Mouse (Mus musculus) gastrocnemius, adult 2 months (tissue): Measurements from ENCODE around the gene Gtf2i. TPM values are rescaled to one million over a fixed set of nuclear protein-coding genes. Genes with fewer than 3 reads are reported as not detected.

Experiments
- DNase-seq: peaks from one replicate; pipeline ENCODE4 v3.0.0; 2022
- H3K27ac ChIP-seq: fragments of 200-600 bp; 2 replicates; pipeline ENCODE4 v1.8.1; 2022; ENCODE audit warnings: mild to moderate bottlenecking
- H3K4me3 ChIP-seq: fragments of 200-600 bp; 2 replicates; pipeline ENCODE4 v1.8.1; 2022; ENCODE audit warnings: mild to moderate bottlenecking, moderate library complexity
- CTCF ChIP-seq: fragments of 200-600 bp; IDR thresholded peaks from 2 replicates; pipeline ENCODE4 v1.8.1; 2022; ENCODE audit warnings: antibody characterized with exemption, mild to moderate bottlenecking, moderate library complexity
- intact Hi-C: fragments of 180-260 bp; cut with DNase I; formaldehyde crosslinking; loops from one replicate; pipeline ENCODE4 v1.15.1; 2025
- microRNA-seq: library from miRNA; unstranded; fragments of <30 nt; microRNA quantifications from one replicate; pipeline ENCODE4 v1.2.0, GENCODE M21; 2021
- total RNA-seq, 2 experiments: library from RNA; stranded (reverse); gene quantifications; 2 replicates each; pipeline ENCODE4 v1.2.3; 2021

The Gtf2i gene
- total RNA-seq, 2 experiments from 2014 or later = 103 to 122 TPM

DNA sequence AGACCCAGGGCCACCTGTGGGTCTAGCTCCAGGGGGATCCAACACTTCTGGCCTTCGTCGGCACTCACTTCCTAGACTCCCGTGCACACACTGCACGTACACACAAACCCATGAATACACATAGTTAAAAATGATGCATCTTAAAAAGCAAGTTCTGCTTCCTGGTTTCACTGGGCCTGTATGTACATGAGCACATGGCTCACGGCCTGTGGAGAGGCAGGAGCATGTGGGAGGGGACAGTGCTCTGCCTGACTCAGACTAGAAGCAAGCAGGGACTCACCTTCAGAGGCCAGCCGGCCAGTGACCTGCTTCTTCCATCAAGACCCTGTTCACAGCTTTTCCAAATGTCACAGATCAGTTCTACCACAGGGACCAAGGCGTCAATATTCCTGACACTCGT, 120.9 kb downstream of the Gtf2i start:
- Histone ChIP-seq H3K27ac (no peak overlapping the region), H3K4me3 (no peak overlapping the region)
- intact Hi-C loops = no loop called here
- no peak for TF ChIP-seq CTCF
- DNase-seq = no peak

DNA sequence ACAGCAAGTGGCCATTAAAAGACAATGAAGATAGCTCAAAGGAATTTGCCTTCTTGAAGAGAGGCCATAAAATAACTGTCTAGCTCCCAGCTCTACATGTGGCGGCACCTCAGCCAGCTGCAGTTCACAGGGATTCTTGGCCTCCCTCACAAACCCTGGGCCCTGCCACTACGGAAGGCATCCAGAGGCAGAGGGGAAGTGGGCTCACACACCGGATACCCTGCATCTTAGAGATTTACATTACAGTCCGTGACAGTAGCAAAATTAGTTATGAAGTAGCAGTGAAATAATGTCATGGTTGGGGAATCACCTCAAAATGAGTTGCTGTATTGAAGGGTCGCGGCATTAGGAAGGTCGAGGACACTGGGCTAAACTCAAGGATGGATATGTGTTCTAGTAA, 126.0 kb downstream of the Gtf2i start:
- TF ChIP-seq CTCF = no peak
- Histone ChIP-seq H3K4me3 (no peak overlapping the region), H3K27ac (no peak overlapping the region)
- DNase-seq = no peak
- intact Hi-C loops = loop anchor here (5.0 kb wide), 1 partner anchor 44 kb away; no protein-coding TSS in a partner anchor

Small RNA genes within 50 kb of the gene (microRNA-seq; reads per million reads assigned to microRNA genes)
- not detected for gene Mir3965

Other genes starting within 250 kb of the Gtf2i start
- gene Castor2, start 215.0 kb downstream of the Gtf2i start, total RNA-seq = 10 to 100 TPM; 34.8 to 47.1 TPM
- 10 to 100 TPM; 24.1 to 25.1 TPM for gene Rcc1l, start 138.0 kb downstream of the Gtf2i start, total RNA-seq
- gene Gtf2ird2, start 130.7 kb downstream of the Gtf2i start, total RNA-seq = 1 to 10 TPM; 6.1 to 6.4 TPM
- 1 to 10 TPM; 1.0 to 3.8 TPM for gene Ncf1, start 85.1 kb downstream of the Gtf2i start, total RNA-seq
- gene Gtf2ird1, start 142.0 kb upstream of the Gtf2i start, total RNA-seq = 10 to 100 TPM; 14.6 to 21.5 TPM
- gene Clip2, start 237.7 kb upstream of the Gtf2i start, total RNA-seq = 1 to 10 TPM; 3.0 to 4.2 TPM
- gene Syna, start 245.4 kb upstream of the Gtf2i start, total RNA-seq = not detected